Mouse (Mus musculus): ENCODE measurements around the gene Fbxo47.

The Fbxo47 gene

GRCm38 (mm10) chr11:97883918-97884600, at the start of gene Fbxo47:
Fbxo47 (minus strand) TSS chr11:97884154.
- peak; percentile 98 for DNase-seq (ENCODE audit: low spot score)

- DNase-seq (ENCODE audit: low spot score), result no peak
These were observed 49.6 kb upstream of the Fbxo47 start for GRCm38 (mm10) chr11:97933553-97933952.

- DNase-seq (ENCODE audit: low spot score), result no peak
These were observed 45.0 kb upstream of the Fbxo47 start for GRCm38 (mm10) chr11:97928905-97929304.

- DNase-seq (ENCODE audit: low spot score), result no peak
These were observed 40.3 kb upstream of the Fbxo47 start for GRCm38 (mm10) chr11:97924217-97924616.

GRCm38 (mm10) chr11:97923639-97924038, 39.7 kb upstream of the Fbxo47 start:
- no peak for DNase-seq (ENCODE audit: low spot score)

GRCm38 (mm10) chr11:97915974-97916503, 32.1 kb upstream of the Fbxo47 start:
- no peak for DNase-seq (ENCODE audit: low spot score)

- DNase-seq (ENCODE audit: low spot score), result no peak
These were observed 31.5 kb upstream of the Fbxo47 start for GRCm38 (mm10) chr11:97915471-97915870.

GRCm38 (mm10) chr11:97913111-97913510, 29.2 kb upstream of the Fbxo47 start:
- no peak for DNase-seq (ENCODE audit: low spot score)

- DNase-seq (ENCODE audit: low spot score), result no peak
These were observed 24.8 kb upstream of the Fbxo47 start for GRCm38 (mm10) chr11:97908634-97909348.

- no peak for DNase-seq (ENCODE audit: low spot score)
These were observed 24.0 kb upstream of the Fbxo47 start for GRCm38 (mm10) chr11:97907935-97908334.

- no peak for DNase-seq (ENCODE audit: low spot score)
These were observed 23.0 kb upstream of the Fbxo47 start for GRCm38 (mm10) chr11:97906905-97907304.

GRCm38 (mm10) chr11:97905941-97906340, 22.0 kb upstream of the Fbxo47 start:
- no peak for DNase-seq (ENCODE audit: low spot score)

- no peak for DNase-seq (ENCODE audit: low spot score)
These were observed 21.6 kb upstream of the Fbxo47 start for GRCm38 (mm10) chr11:97905540-97905939.

GRCm38 (mm10) chr11:97904801-97905200, 20.8 kb upstream of the Fbxo47 start:
- no peak for DNase-seq (ENCODE audit: low spot score)

- DNase-seq (ENCODE audit: low spot score), result no peak
These were observed 17.9 kb upstream of the Fbxo47 start for GRCm38 (mm10) chr11:97901806-97902205.

GRCm38 (mm10) chr11:97899822-97900221, 15.9 kb upstream of the Fbxo47 start:
- DNase-seq (ENCODE audit: low spot score), result peak; percentile 92

- DNase-seq (ENCODE audit: low spot score), result no peak
These were observed 13.7 kb upstream of the Fbxo47 start for GRCm38 (mm10) chr11:97897568-97898185.

GRCm38 (mm10) chr11:97896655-97897054, 12.7 kb upstream of the Fbxo47 start:
- no peak for DNase-seq (ENCODE audit: low spot score)

- DNase-seq (ENCODE audit: low spot score), result no peak
These were observed 7.9 kb upstream of the Fbxo47 start for GRCm38 (mm10) chr11:97891821-97892220.

GRCm38 (mm10) chr11:97885296-97885915, 1.5 kb upstream of the Fbxo47 start:
- no peak for DNase-seq (ENCODE audit: low spot score)

- DNase-seq (ENCODE audit: low spot score), result no peak
These were observed 739 bp upstream of the Fbxo47 start for GRCm38 (mm10) chr11:97884601-97885185.

- peak; percentile 73 for DNase-seq (ENCODE audit: low spot score)
These were observed 424 bp downstream of the Fbxo47 start for GRCm38 (mm10) chr11:97883542-97883917.

All from layer of hippocampus, adult 11-12 months (tissue).